Mouse (Mus musculus): ENCODE data around the gene Sgms1.

GRCm38 (mm10) chr19:32171981-32172380 lies 217.5 kb downstream of the Sgms1 start:
- no peak for TF ChIP-seq CTCF (IDR thresholded peaks at IDR 0.05; ENCODE audit: extremely low read depth, insufficient read depth, insufficient read length, insufficient replicate concordance)
- no peak for TF ChIP-seq POLR2A (IDR thresholded peaks at IDR 0.05; ENCODE audit: low read depth, low read length)
